Mouse (Mus musculus) megakaryocyte, embryonic 14.5 days (primary cell): ENCODE data around the gene Sort1.

ENCODE experiments used
- FLI1 ChIP-seq: IDR thresholded peaks from 2 replicates; pipeline ENCODE4 v1.6.1; 2012; ENCODE audit warnings: low read length, inconsistent platforms, mixed read lengths
- GATA1 ChIP-seq: IDR thresholded peaks from 3 replicates; pipeline ENCODE4 v1.6.1; 2012; ENCODE audit warnings: mixed read lengths, low read length, inconsistent platforms, borderline replicate concordance

GRCm38 (mm10) chr3:108286671-108287439 is 3.0 kb downstream of the Sort1 start:
- no peak for TF ChIP-seq GATA1
- TF ChIP-seq FLI1 = no peak
